Mouse (Mus musculus) adrenal gland, postnatal 4 days (tissue): ENCODE measurements around the gene Gimap5. TPM values are rescaled to one million over a fixed set of nuclear protein-coding genes. Genes with fewer than 3 reads are reported as not detected.

Experiments
- DNase-seq, 2 experiments: peaks; one replicate each; pipeline ENCODE4 v3.0.0; 2021 to 2022; ENCODE audit warnings: low spot score in 2 of 2, mixed read lengths in 2 of 2
- total RNA-seq, 2 experiments: library from RNA; stranded (reverse); gene quantifications; 2 replicates each; pipeline ENCODE4 v1.2.3; 2021

The Gimap5 gene
- total RNA-seq, 2 experiments from 2014 or later = 19.9 to 24.1 TPM

DNA sequence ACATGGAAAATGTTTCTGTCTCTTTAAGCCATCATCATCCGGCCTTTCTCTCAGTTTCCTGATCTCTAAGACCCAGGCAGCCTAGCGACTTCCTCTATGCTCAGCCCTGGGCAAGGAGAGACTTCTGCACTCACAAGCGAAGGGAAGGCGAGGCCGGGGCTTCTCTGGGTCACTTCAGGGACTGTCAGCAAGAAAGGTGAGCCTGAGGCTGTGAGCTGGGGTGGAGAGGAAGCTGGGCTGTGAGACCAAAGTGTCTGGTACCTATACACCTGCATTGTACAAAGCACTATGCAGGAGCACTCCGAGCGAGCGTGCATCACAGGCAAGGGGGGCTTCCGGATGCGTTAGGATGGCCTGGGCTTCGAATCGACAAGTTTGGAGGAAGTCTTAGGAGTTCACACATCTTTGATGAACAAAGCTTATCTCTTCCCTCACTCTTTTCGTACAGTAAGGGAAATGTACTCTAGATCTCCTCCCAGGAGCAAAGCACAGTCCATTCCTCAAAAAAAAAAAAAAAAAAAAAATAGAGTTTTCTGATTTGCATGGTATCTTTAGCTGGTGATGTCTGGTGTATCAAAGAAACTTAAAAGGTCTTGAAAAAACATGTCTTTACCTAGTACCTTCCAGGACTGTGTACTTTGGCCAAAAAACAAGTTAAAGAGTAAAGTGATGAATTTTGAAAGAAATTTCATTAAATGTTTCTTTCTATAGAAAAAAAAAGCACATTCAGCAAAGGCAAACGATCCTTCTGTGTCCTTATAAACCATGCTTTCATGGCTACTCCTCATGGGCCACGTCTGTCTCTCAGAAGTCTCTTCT lies 6.8 kb upstream of the Gimap5 start, which contains the start of gene Gimap1:
TSS of gene Gimap1 (plus strand) at position 94 of the 819 bp plus-strand sequence.
- no peak for DNase-seq

DNA sequence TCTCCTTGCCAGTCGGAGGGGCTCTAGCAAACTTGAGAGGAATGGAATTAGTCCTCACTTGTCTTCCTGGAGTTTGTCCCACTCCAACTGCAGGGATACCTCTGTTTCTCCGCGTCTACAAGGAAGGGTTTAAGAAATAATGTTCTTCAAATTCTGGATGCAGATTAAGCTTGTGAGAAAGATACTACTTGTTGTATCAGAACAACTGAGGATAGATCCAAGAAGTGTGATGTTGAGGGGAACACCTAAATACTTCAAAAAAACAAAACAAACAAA lies 6.3 kb upstream of the Gimap5 start:
- DNase-seq = no peak

DNA sequence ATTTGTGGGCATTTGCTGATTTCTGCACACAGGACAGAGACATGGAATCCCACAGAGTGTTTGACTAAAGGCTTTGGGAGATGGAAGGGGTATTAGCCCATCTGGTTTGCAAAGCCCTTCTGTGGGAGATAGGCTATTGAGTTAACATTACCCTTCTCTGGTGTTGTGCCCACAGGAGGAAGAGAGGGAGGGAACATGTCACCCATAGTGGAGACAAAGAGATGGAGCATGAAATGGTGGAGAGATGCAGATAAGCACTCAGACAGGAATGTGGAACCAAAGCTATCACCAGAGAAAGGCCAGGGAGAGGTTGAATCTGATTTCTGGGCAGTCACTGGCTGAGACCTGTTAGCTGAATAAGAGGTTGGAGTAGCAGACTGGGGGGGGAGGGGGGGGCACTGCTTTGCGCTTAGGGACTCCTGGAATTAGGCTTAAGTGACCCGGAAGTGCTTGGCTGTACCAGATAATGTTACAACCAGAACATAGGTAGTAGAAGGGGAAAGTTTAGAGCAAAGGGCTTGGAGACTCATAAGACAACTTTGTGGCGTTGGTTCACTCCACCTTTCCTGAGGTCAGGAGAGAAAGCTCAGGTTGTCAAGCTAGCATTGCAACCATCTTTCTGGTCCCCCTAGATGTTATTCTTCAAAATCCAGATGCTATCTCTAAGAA lies 5.4 kb upstream of the Gimap5 start:
- no peak for DNase-seq

DNA sequence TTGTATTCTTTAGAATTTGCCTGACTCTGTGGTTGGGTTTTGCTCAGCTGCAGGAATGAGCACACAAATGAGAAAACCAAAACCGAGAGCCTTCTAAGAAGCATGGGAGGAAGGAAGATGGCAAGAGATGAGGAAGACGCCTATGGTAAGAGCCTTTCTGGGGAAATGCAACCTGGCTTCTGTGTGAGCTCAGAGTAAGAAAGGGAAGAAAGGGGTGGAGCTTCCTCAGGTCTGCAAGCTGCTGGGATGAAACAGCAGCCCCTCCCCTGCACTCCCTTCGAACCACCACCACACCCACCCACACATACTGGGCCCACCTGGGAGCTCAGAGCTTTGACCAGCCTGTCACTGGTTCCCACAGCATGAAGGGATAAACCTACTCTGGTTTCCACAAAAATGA lies 4.7 kb upstream of the Gimap5 start:
- no peak for DNase-seq

DNA sequence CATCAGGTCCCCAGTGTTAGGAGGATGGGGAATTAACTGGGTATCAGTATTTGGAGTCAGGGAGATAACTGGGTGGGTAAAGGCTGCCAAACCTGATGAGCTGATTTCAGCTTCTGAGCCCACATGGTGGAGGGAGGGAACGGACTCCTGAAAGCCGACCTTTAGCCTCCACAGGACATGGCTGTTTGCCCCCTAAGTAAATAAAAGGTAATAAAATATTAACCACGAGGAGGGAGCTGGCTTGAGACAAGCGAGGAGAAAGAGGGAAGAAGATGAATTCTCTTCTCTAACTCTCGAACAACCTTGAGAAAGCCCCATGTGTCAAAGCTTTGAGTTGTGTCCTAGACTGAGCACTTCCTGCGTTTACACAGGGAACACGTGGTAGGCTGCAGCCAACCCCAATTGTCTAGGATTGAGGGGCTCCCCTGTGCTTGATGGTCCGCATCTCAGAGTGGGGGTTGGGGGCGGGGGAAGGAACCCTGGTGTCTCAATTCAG lies 4.2 kb upstream of the Gimap5 start:
- no peak for DNase-seq

DNA sequence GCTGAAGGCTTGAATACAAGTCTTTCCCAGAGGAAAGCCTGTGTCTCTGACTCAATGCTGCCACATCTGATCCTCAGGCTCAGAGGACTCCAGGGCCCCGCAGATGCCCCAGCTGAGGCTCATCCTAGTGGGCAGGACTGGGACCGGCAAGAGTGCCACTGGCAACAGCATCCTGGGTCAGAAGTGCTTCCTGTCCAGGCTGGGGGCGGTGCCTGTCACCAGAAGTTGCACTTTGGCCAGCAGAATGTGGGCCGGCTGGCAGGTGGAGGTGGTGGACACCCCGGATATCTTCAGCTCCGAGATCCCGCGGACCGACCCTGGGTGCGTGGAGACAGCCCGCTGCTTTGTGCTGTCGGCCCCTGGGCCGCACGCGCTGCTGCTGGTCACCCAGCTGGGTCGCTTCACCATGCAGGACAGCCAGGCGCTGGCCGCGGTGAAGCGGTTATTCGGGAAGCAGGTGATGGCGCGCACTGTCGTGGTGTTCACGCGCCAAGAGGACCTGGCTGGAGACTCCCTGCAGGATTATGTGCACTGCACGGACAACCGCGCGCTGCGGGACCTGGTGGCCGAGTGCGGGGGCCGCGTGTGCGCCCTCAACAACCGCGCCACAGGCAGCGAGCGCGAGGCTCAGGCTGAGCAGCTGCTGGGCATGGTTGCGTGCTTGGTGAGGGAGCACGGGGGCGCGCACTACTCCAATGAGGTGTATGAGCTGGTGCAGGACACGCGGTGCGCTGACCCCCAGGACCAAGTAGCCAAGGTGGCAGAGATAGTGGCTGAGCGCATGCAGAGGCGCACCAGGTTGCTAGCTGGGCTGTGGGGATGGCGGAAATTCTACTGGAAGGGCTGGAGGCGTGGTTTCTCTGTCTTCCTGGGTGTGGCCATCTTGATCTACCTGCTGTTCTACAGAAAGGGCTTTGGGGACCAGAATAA lies 3.3 kb upstream of the Gimap5 start:
- no peak for DNase-seq

DNA sequence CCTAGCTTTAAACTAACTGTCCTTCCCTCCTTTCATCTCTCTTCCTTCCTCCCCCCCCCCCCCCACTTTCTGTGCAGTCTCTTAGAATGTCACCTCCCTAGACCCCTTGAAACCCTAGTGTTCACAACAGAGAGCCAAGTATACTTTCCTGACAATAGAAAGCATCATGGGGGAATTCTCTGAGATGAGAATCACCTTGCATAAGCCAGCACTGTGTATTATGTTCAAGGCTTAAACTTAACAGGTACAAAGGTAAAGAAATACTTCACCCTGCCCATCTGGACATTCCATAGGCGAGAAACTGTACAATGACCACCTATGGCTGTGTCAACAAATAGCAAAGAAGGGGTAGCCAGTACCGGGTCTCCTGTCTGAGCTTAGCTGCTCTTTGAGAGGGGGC lies 507 bp upstream of the Gimap5 start:
- DNase-seq = no peak

DNA sequence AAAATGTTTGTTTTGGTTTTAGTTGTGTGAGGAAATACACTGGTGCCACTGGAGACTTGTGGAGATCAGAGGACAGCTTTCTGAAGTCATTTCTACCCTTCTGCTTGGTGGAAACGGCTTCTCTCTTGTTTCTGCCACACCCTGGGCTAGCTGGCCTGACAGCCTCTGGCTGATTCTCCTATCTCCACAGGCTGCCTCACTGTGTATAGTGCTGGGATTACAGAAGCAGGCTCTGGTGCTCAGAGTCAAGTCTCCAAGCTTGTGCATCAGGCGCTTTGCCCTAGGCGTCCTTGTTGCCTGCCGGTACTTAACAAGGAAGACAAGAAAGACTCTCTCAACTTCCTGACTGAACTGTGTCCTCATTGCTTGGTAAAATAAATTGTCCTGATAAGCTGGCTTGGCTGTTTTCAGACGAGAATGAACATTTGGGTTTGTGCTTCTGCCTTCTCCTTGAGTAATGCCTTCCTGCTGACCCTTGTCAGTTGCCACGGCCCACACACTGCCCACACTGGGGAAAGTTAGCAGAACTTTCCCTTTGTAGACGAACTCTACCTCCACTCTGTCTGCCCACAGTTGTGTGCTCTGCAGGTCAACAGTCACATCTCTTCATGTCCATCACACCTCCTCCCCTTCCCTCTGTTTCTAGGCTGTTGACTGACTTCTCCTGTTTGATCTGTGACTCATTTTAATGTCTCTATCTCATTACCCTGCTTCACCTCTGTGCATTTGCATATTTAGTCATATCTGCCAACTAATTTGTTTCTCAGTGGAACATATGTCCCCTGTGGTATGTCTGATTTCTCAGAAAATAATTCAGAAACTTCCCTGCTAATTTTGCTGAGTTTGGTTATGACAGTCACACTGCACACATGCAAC lies 1.3 kb downstream of the Gimap5 start:
- DNase-seq = no peak

DNA sequence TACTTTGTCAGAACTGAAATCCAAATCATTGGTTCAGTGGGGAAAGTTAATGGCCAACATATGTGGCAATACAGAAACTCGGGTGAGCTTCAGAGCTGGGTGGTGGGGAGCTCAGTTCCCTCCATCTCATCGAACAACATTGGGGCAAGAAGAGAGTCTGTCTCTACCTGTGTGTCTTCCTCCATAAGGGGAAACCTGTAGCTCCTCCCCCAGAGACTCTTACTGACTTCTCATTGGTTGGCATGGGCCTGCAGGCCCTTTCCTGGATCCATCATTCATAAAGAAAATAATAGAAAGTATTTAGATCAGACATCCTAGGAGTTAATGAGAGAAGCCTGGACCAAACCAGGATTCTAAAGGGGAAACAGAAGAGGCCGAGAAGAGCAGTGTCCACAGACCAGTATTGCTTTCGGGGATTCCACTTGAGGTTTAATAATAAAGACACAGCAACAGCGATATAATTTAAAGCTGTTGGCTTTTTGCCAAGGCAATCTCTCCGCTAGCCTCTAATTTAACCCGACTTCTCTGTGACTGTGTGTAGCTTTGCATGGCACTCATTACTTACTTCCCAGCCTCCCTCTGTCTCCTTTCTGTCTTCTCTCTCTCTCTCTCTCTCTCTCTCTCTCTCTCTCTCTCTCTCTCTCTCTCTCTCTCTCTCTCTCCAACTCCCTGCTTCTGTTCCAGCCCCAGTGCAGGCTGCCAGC lies 17.7 kb downstream of the Gimap5 start:
- no peak for DNase-seq

DNA sequence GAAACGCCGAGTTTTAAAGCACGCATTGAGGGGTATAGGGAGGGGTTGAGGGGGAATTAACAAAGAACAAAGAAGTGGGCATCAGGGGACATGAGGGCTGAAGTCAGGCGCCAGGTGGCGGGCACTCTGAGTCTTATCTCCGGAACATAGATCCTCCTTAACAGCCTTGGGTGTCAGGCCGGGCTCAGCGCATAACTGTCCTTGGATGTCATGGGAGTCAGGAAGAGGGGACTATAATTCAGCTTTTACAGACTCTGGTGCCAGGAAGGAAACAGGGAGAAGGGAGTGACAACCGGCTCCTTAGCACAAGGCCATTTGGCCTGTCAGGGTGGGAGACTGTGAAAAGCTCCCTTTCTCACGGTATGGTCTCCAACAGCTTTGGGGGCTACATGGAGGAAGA lies 18.5 kb downstream of the Gimap5 start:
- no peak for DNase-seq

DNA sequence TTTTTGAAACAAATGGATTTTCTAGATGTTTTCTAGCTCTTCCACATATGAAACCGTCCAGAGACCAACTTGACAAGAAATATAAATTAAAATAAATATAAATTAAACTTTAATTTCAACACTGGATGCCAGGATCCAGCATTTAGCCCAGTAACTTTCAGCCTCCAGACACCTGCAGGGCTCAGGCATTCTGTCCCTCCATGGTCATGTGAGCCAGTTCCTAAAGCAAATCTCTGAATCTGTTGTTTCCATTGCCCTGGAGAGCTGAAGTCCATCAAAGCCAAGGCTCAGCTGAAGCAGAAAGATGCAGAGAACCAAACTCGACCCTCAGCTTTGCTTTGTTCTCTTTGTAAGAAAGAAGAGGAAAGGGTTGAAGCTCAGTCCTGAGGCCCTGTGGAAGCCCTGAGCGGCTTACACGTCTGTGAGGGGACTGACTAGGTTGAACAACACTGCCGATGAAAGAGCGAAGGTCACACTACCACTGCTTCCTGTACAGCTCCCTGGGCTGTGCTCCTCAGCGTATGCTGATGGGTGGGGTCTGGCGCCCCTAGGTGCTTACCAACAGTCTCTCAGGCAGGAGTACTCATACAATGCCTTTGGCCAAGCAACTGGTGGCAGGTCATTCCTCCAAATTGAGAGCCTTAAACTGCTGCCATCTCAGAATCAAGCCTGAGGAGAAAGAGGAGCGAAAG lies 22.3 kb downstream of the Gimap5 start:
- DNase-seq = no peak

DNA sequence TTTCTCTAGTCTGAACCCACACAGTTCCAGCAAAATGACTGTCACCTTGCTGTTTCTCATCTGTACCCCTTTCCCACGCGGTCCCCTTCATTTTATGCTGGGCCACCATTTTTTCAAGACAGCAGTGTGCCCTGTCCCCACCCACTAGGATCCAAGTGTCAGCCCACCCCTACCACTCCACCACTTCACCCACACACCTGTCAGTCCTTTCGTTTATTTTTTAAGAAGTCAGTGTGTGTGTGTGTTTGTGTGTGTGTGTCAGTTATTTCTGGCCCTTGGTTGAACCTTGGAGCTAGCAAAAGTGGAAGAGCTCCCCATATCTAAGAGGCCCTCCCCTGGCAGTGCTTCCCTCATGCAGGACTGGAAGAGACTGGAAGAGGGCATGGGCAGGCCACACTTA lies 22.9 kb downstream of the Gimap5 start:
- DNase-seq = no peak

DNA sequence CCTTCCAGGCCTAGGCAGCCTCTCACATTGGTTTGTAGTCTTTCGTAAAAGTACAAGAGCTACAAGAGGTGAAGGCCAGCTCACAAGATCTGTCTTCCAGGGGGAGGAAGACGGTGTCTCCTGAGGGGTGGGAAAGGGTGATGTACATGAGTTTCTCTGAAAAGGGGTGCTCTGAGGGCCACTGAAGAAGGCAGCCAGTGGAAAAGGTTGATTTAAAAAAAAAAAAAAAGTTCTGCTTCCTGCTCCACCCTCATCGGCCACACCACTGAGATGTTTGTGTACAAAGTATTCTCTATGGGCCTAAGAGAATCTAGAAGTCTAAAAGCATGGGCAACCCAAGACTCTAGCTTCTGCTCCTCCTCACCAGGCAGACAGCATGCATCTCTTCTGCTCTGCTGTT lies 24.7 kb downstream of the Gimap5 start, which contains the start of gene Gimap3:
TSS of gene Gimap3 (minus strand) at position 156 of the 400 bp plus-strand sequence.
- DNase-seq = no peak

DNA sequence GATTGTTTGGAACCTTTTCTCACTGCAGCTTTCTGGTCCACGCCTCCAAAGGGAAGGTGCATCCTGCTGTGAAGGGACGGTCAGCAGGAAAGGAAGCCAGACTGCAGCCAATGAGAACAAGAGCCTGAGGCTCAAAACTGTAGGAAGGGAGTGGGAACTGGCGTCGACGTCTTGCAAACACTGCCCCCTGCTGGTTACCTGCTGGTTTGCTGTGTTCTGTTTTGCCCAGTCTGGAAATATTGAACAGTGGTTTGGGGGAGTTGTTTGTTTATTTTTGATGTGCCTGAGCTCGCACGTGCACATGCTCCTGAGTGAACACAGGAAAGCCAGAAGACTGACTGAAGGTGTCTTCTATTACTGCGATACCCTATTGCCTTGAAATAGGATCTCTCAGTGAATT lies 26.0 kb downstream of the Gimap5 start:
- DNase-seq = peak; percentile 42 to 64

DNA sequence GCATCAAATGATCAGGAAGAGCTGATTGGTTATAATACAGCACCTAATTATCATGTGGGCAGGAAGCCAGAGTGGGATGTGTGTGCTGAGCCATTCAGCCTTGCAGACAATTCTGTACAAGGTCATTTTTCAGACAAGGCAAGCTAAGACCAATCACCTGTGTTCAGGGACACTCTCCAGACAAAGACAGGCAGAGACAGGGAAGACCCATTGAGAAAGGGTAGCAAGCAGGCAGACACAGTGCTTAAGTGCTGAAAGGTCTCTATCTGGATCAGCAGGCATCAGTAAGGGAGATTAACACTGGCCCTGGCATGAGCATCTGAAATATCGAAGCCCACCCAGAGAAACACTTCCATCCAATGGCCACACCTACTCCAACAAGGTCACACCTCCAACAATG lies 38.4 kb downstream of the Gimap5 start:
- DNase-seq = no peak

DNA sequence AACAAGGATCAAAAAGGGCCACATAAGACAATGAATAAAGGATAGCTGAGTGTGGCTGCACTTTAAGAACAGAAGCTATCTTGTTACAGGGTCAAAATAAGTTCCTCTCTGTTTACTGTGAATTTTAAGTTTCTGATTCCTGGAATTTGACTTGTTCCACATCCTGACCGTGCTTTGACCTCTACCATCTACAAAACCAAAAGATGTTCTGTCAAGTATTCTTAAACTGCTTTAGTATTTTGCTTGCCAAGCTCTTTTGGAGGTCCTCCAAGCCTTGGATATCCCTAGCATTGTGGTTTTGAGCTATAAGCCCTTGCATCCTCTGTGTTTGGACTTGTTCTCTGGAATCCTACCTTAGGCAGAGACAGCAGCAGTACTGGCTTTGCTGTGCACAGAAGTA lies 39.2 kb downstream of the Gimap5 start:
- DNase-seq = no peak

DNA sequence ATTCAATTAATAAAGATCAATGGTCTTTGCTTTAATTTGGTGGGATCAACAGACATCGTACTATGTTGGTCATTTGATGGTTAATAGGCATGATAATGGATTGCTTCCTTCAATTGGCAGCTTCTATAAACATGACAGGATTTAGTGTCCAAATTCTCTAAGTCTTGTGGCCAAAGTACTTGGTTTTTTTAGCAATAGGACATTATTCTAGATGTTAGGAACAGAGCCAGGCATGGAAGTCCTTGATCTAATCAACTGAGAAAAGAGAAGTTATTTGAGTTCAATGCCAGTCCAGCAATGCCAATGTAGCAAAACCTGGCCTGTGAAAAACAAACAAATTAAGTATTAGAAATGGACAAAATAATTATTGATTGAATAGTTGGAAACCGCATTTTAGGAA lies 39.6 kb downstream of the Gimap5 start:
- no peak for DNase-seq

DNA sequence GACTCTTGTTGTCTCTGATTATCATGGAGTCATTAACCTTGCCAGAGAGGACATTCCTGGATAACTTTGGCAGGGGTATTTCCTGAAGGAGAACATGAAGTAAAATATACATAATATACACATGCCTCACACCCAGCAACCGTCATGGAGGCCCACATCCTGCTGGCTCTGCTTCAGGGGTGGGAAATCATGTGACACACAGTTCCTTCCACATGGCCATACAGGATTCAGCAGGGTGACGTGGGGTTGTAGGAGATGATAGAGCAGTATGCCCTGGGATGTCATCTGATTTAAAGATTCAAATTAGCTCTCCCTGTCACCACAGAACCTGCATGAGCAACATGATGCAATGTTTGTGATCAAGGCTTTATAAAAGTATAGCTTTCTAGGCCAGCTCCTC lies 41.9 kb downstream of the Gimap5 start:
- DNase-seq = no peak

DNA sequence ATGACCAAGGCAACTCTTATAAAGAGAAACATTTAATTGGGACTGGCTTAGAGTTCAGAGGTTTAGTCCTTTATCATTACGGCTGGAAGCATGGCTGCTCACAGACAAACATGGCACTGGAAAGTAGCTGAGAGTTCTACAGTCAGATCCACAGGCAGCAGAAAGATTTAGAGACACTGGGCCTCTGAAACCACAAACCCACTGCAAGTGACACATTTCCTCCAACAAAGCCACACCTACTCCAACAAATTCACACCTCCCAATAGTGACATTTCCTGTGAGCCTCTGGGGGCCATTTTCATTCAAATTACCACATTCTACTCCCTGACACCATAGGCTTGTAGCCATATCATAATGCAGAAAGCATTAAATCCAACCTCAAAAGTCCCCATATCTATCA lies 55.9 kb downstream of the Gimap5 start:
- no peak for DNase-seq
